Mouse (Mus musculus): ENCODE data around the gene Klhdc3. TPM values are rescaled to one million over a fixed set of nuclear protein-coding genes. Genes with fewer than 3 reads are reported as not detected.

Klhdc3 gene
- polyA plus RNA-seq, 1 experiment from 2014 or later, result 154 TPM

GRCm38 (mm10) chr17:46628791-46629684 is 51.7 kb downstream of the Klhdc3 start, which contains the start of gene Ptk7:
TSS of gene Ptk7 (minus strand) at chr17:46629504.
- peaks cover 60% of the 10 kb centered on the region for H3K4me1 ChIP-seq (replicated peaks)
- WGBS, result under 1% methylated on average over 82 of the region's 90 CpGs
- H3K36me3 ChIP-seq, result peaks cover 36% of the 10 kb centered on the region
- peak; percentile 79 for ATAC-seq (ENCODE audit: low read depth)
- peak within 1 kb of the TSS; percentile 99 for H3K9ac ChIP-seq
- no peaks in the 10 kb centered on the region for H3K27me3 ChIP-seq
- H3K4me3 ChIP-seq, result peak within 1 kb of the TSS; percentile 98
- peak within 1 kb of the TSS; percentile 82 for H3K4me2 ChIP-seq
- peak within 1 kb of the TSS; percentile 93 for H3K27ac ChIP-seq (replicated peaks)
- H3K9me3 ChIP-seq, result no peaks in the 10 kb centered on the region

DNA sequence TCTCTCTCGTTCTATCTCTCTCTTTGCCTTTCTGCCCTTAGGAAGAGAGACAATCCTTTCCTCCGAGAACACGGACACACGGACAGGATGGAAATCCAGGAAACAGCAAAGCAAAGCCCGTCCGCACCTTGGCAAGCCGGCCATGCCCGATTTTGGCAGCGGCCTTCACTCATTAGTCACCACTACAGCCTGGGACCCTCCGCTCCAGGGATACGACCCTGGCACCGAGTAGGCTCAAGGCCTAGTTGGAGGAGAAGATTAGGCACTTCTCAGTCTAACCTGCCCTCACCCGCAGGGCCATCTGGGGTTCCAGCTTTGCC is 52.3 kb downstream of the Klhdc3 start:
- Histone ChIP-seq H3K4me3 (peak overlapping the region; percentile 98), H3K36me3 (peaks cover 30% of the 10 kb centered on the region), H3K9me3 (no peaks in the 10 kb centered on the region), H3K4me2 (peak overlapping the region; percentile 82), H3K27ac (replicated peaks) (peak overlapping the region; percentile 93), H3K27me3 (no peaks in the 10 kb centered on the region), H3K4me1 (replicated peaks) (peaks cover 66% of the 10 kb centered on the region), H3K9ac (peak overlapping the region; percentile 99)
- WGBS, result under 1% methylated on average over 13 of the region's 13 CpGs
- ATAC-seq (ENCODE audit: low read depth), result peak; percentile 23

- Histone ChIP-seq H3K9ac (peak overlapping the region; percentile 99), H3K4me1 (replicated peaks) (peaks cover 74% of the 10 kb centered on the region), H3K27ac (replicated peaks) (no peak overlapping the region), H3K27me3 (no peaks in the 10 kb centered on the region), H3K36me3 (peaks cover 20% of the 10 kb centered on the region), H3K4me3 (peak overlapping the region; percentile 98), H3K4me2 (peak overlapping the region; percentile 82), H3K9me3 (no peaks in the 10 kb centered on the region)
- ATAC-seq (ENCODE audit: low read depth), result no peak
- WGBS, result 20% methylated on average over 6 of the region's 6 CpGs
Observed at GRCm38 (mm10) chr17:46627409-46627808, 53.3 kb downstream of the Klhdc3 start.

DNA sequence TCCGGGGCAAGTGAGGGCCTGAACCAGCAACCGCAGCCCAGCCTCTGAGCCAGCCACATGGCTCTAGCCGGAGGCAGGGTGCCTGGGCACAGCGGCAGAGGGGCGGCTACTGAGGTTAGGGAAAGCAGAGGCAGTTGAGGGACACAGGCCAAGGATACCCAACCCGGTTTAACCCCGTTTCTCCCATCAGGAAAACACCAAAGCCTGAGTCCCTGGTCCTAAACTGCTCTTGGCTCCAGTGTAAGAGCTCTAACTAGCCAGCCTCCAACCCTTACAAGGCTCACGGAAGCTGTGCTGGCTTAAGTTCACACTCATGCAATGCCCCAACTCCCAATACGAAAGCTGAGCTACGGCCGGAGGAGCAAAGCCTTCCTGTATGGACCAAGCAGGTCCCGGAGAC is 56.1 kb downstream of the Klhdc3 start:
- WGBS, result 48% methylated on average over 12 of the region's 12 CpGs
- peak overlapping the region; percentile 27; the same call in 1 of the 2 replicates for H3K4me2 ChIP-seq
- H3K27me3 ChIP-seq, result no peaks in the 10 kb centered on the region
- H3K27ac ChIP-seq (replicated peaks), result 0 out of 2 replicates have a peak overlapping the region, but pooled peaks have one; percentile 13
- no peak for ATAC-seq (ENCODE audit: low read depth)
- H3K9me3 ChIP-seq, result no peaks in the 10 kb centered on the region
- no peak overlapping the region for H3K4me3 ChIP-seq
- peak overlapping the region; percentile 55 for H3K9ac ChIP-seq
- no peaks in the 10 kb centered on the region for H3K36me3 ChIP-seq
- peaks cover 86% of the 10 kb centered on the region for H3K4me1 ChIP-seq (replicated peaks)

Other genes with a start within 250 kb of the Klhdc3 start
- gene Slc22a7, start 242.5 kb downstream of the Klhdc3 start, polyA plus RNA-seq (2015; fragmentation: Nextera tagmentation; extraction: Ambion mirVana), result not detected in 2 replicates
- 6.0 and 6.9 TPM in 2 replicates for gene Ttbk1, start 193.2 kb downstream of the Klhdc3 start, polyA plus RNA-seq (2015; fragmentation: Nextera tagmentation; extraction: Ambion mirVana)
- gene Dnph1, start 184.2 kb downstream of the Klhdc3 start, polyA plus RNA-seq (2015; fragmentation: Nextera tagmentation; extraction: Ambion mirVana), result 19.0 and 19.2 TPM in 2 replicates
- 16.4 and 17.0 TPM in 2 replicates for gene Cul9, start 134.5 kb downstream of the Klhdc3 start, polyA plus RNA-seq (2015; fragmentation: Nextera tagmentation; extraction: Ambion mirVana)
- gene Srf, start 124.7 kb downstream of the Klhdc3 start, polyA plus RNA-seq (2015; fragmentation: Nextera tagmentation; extraction: Ambion mirVana), result 4.7 and 5.4 TPM in 2 replicates
- 38.7 and 41.3 TPM in 2 replicates for gene Ptk7, start 51.4 kb downstream of the Klhdc3 start, polyA plus RNA-seq (2015; fragmentation: Nextera tagmentation; extraction: Ambion mirVana)
- gene Klc4, start 34.9 kb downstream of the Klhdc3 start, polyA plus RNA-seq (2015; fragmentation: Nextera tagmentation; extraction: Ambion mirVana), result 41.8 and 45.3 TPM in 2 replicates
- gene Mrpl2, start 34.7 kb downstream of the Klhdc3 start, polyA plus RNA-seq (2015; fragmentation: Nextera tagmentation; extraction: Ambion mirVana), result 63.2 and 70.1 TPM in 2 replicates
- 40.0 and 41.7 TPM in 2 replicates for gene Cul7, start 30.6 kb downstream of the Klhdc3 start, polyA plus RNA-seq (2015; fragmentation: Nextera tagmentation; extraction: Ambion mirVana)
- 47.7 and 53.5 TPM in 2 replicates for gene Rrp36, start 6.6 kb downstream of the Klhdc3 start, polyA plus RNA-seq (2015; fragmentation: Nextera tagmentation; extraction: Ambion mirVana)
- gene Mea1, start 2.1 kb downstream of the Klhdc3 start, polyA plus RNA-seq (2015; fragmentation: Nextera tagmentation; extraction: Ambion mirVana), result 233 and 260 TPM in 2 replicates
- 78.7 and 81.6 TPM in 2 replicates for gene Ppp2r5d, start 24.2 kb upstream of the Klhdc3 start, polyA plus RNA-seq (2015; fragmentation: Nextera tagmentation; extraction: Ambion mirVana)
- gene Pex6, start 30.5 kb upstream of the Klhdc3 start, polyA plus RNA-seq (2015; fragmentation: Nextera tagmentation; extraction: Ambion mirVana), result 23.2 and 24.8 TPM in 2 replicates
- 1.1 and 1.8 TPM in 2 replicates for gene Gnmt, start 48.3 kb upstream of the Klhdc3 start, polyA plus RNA-seq (2015; fragmentation: Nextera tagmentation; extraction: Ambion mirVana)
- gene Cnpy3, start 71.3 kb upstream of the Klhdc3 start, polyA plus RNA-seq (2015; fragmentation: Nextera tagmentation; extraction: Ambion mirVana), result 60.9 and 63.4 TPM in 2 replicates
- 0.39 TPM in 1 of 2 replicates, not detected in the other for gene Ptcra, start 82.8 kb upstream of the Klhdc3 start, polyA plus RNA-seq (2015; fragmentation: Nextera tagmentation; extraction: Ambion mirVana)
- 47.3 and 56.2 TPM in 2 replicates for gene 2310039H08Rik, start 91.7 kb upstream of the Klhdc3 start, polyA plus RNA-seq (2015; fragmentation: Nextera tagmentation; extraction: Ambion mirVana)
- gene Rpl7l1, start 101.8 kb upstream of the Klhdc3 start, polyA plus RNA-seq (2015; fragmentation: Nextera tagmentation; extraction: Ambion mirVana), result 93.4 and 108 TPM in 2 replicates
- gene Bicral, start 177.6 kb upstream of the Klhdc3 start, polyA plus RNA-seq (2015; fragmentation: Nextera tagmentation; extraction: Ambion mirVana), result 6.5 and 9.4 TPM in 2 replicates
- 70.7 and 75.4 TPM in 2 replicates for gene Tbcc, start 209.8 kb upstream of the Klhdc3 start, polyA plus RNA-seq (2015; fragmentation: Nextera tagmentation; extraction: Ambion mirVana)
- not detected in 2 replicates for gene Prph2, start 229.5 kb upstream of the Klhdc3 start, polyA plus RNA-seq (2015; fragmentation: Nextera tagmentation; extraction: Ambion mirVana)